Mouse (Mus musculus): Measurements from ENCODE around the gene Med6.
"Not testable (repeated sequence)": the region's sequence is repeated elsewhere in the genome, so short reads cannot be mapped to it uniquely, and the experiment has no call there.

The Med6 gene

GRCm38 (mm10) chr12:81547163-81547562 is 47.6 kb downstream of the Med6 start:
- no peak for DNase-seq

GRCm38 (mm10) chr12:81533029-81533419 is 61.8 kb downstream of the Med6 start:
- DNase-seq = no peak

GRCm38 (mm10) chr12:81532316-81533028 is 62.3 kb downstream of the Med6 start, which contains the start of the genes Gm20498 and Synj2bp:
TSS of gene Gm20498 (minus strand) at chr12:81532905.
TSS of gene Synj2bp (minus strand) at chr12:81532911.
- peak; percentile 85 to 86 for DNase-seq

GRCm38 (mm10) chr12:81530587-81530986 is 64.2 kb downstream of the Med6 start:
- not testable (repeated sequence) for DNase-seq

All from lung, postnatal 4 days (tissue).